Mouse (Mus musculus) embryonic facial prominence, embryonic 11.5 days (tissue): ENCODE measurements around the gene Foxn3. TPM values are rescaled to one million over a fixed set of nuclear protein-coding genes. Genes with fewer than 3 reads are reported as not detected.

ENCODE experiments used
- ATAC-seq: fragments of 200-750 bp; cut with Nextera tagmentation; replicated peaks from 2 replicates; pipeline ENCODE4 v1.8.0; 2017; ENCODE audit warnings: low read depth; ENCODE audit not compliant: insufficient number of reproducible peaks, low FRiP score, low TSS enrichment
- DNase-seq: peaks from one replicate; pipeline ENCODE4 v3.0.0-alpha.2; 2015; ENCODE audit warnings: low spot score
- H3K27ac ChIP-seq: fragments of 300-500 bp; sonication (generic); replicated peaks from 2 replicates; pipeline ENCODE4 v1.5.1; 2014; ENCODE audit warnings: mild to moderate bottlenecking, low read depth, low read length, control low read depth
- H3K27me3 ChIP-seq: fragments of 300-500 bp; sonication (generic); 2 replicates; pipeline ENCODE4 v1.6.1; 2014; ENCODE audit warnings: mild to moderate bottlenecking, low read length, moderate library complexity, mixed read lengths; ENCODE audit not compliant: control insufficient read depth, insufficient read depth
- H3K36me3 ChIP-seq: fragments of 300-500 bp; sonication (generic); replicated peaks from 2 replicates; pipeline ENCODE4 v1.6.1; 2014; ENCODE audit warnings: low read depth, mild to moderate bottlenecking, low read length, moderate library complexity, mixed read lengths; ENCODE audit not compliant: control insufficient read depth, insufficient read depth
- H3K4me1 ChIP-seq: fragments of 300-500 bp; sonication (generic); 2 replicates; pipeline ENCODE4 v1.6.1; 2014; ENCODE audit warnings: low read length, mixed read lengths; ENCODE audit not compliant: control insufficient read depth, insufficient read depth
- H3K4me2 ChIP-seq: fragments of 300-500 bp; sonication (generic); 2 replicates; pipeline ENCODE4 v1.6.1; 2014; ENCODE audit warnings: low read depth, mild to moderate bottlenecking, control low read depth, low read length, moderate library complexity
- H3K4me3 ChIP-seq: fragments of 300-500 bp; sonication (generic); 2 replicates; pipeline ENCODE4 v1.5.1; 2014; ENCODE audit warnings: low read depth, low read length, control low read depth
- H3K9ac ChIP-seq: fragments of 300-500 bp; sonication (generic); replicated peaks from 2 replicates; pipeline ENCODE4 v1.6.1; 2014; ENCODE audit warnings: mild to moderate bottlenecking, control low read depth, low read length
- H3K9me3 ChIP-seq: fragments of 300-500 bp; sonication (generic); replicated peaks from 2 replicates; pipeline ENCODE4 v1.6.1; 2016; ENCODE audit warnings: mild to moderate bottlenecking, low read length, inconsistent platforms, mixed read lengths; ENCODE audit not compliant: control insufficient read depth
- WGBS: fragments of 180-500 bp; shearing (Covaris S2); extraction: QIAGEN DNeasy Blood & Tissue Kit; methylation state at CpG from one replicate; pipeline ENCODE4 v1.1.7; 2014; 5-methylcytosine and 5-hydroxymethylcytosine counted together
- polyA plus RNA-seq: library from polyadenylated mRNA; unstranded; fragments of >200 nt; fragmentation: Nextera tagmentation; extraction: Ambion mirVana; gene quantifications from 2 replicates; pipeline ENCODE4 v1.2.1, GENCODE M21; 2014

Foxn3 gene
- polyA plus RNA-seq, 1 experiment from 2014 or later, result 80.5 TPM

GRCm38 (mm10) chr12:99373584-99373983, 189.8 kb downstream of the Foxn3 start:
- WGBS, result 85% methylated on average over 4 of the region's 4 CpGs
- H3K4me2 ChIP-seq, result no peak overlapping the region
- no peaks in the 10 kb centered on the region; the same call in 1 of the 2 replicates for H3K4me1 ChIP-seq
- DNase-seq (no peak), ATAC-seq (no peak)
- H3K9ac ChIP-seq, result no peak overlapping the region
- no peaks in the 10 kb centered on the region for H3K9me3 ChIP-seq
- H3K27me3 ChIP-seq, result no peaks in the 10 kb centered on the region
- H3K36me3 ChIP-seq, result peaks cover 3% of the 10 kb centered on the region; the same call in 1 of the 2 replicates
- H3K4me3 ChIP-seq, result no peak overlapping the region
- H3K27ac ChIP-seq, result no peak overlapping the region

GRCm38 (mm10) chr12:99371500-99371899, 191.9 kb downstream of the Foxn3 start:
- Histone ChIP-seq H3K4me3 (no peak overlapping the region), H3K4me1 (no peaks in the 10 kb centered on the region; the same call in 1 of the 2 replicates), H3K27ac (no peak overlapping the region), H3K9me3 (no peaks in the 10 kb centered on the region), H3K27me3 (no peaks in the 10 kb centered on the region), H3K4me2 (no peak overlapping the region), H3K9ac (no peak overlapping the region), H3K36me3 (peaks cover 3% of the 10 kb centered on the region; the same call in 1 of the 2 replicates)
- no peak for ATAC-seq
- DNase-seq, result no peak
- 69% methylated on average over 5 of the region's 5 CpGs for WGBS

GRCm38 (mm10) chr12:99368251-99368650, 195.1 kb downstream of the Foxn3 start:
- DNase-seq (no peak), ATAC-seq (0 out of 2 replicates have a peak, but pooled peaks have one; percentile 37)
- H3K9ac ChIP-seq, result no peak overlapping the region
- no peaks in the 10 kb centered on the region for H3K36me3 ChIP-seq
- H3K27me3 ChIP-seq, result no peaks in the 10 kb centered on the region
- H3K9me3 ChIP-seq, result no peaks in the 10 kb centered on the region
- no peak overlapping the region for H3K4me3 ChIP-seq
- H3K4me2 ChIP-seq, result no peak overlapping the region
- 90% methylated on average over 10 of the region's 10 CpGs for WGBS
- H3K27ac ChIP-seq, result no peak overlapping the region
- H3K4me1 ChIP-seq, result no peaks in the 10 kb centered on the region; the same call in 1 of the 2 replicates

- no peak overlapping the region for H3K4me3 ChIP-seq
- DNase-seq (no peak), ATAC-seq (no peak)
- H3K27ac ChIP-seq, result no peak overlapping the region
- no peaks in the 10 kb centered on the region for H3K9me3 ChIP-seq
- no peak overlapping the region for H3K9ac ChIP-seq
- H3K36me3 ChIP-seq, result no peaks in the 10 kb centered on the region
- 74% methylated on average over 9 of the region's 9 CpGs for WGBS
- H3K4me1 ChIP-seq, result no peaks in the 10 kb centered on the region; the same call in 1 of the 2 replicates
- no peaks in the 10 kb centered on the region for H3K27me3 ChIP-seq
- no peak overlapping the region for H3K4me2 ChIP-seq
Observed at GRCm38 (mm10) chr12:99365999-99366398, 197.4 kb downstream of the Foxn3 start.

- no peak overlapping the region for H3K27ac ChIP-seq
- no peak overlapping the region for H3K9ac ChIP-seq
- ATAC-seq, result no peak
- no peaks in the 10 kb centered on the region for H3K27me3 ChIP-seq
- H3K9me3 ChIP-seq, result no peaks in the 10 kb centered on the region
- 89% methylated on average over 6 of the region's 6 CpGs for WGBS
- H3K4me2 ChIP-seq, result no peak overlapping the region
- DNase-seq, result no peak
- H3K36me3 ChIP-seq, result no peaks in the 10 kb centered on the region
- H3K4me1 ChIP-seq, result no peaks in the 10 kb centered on the region; the same call in 1 of the 2 replicates
- no peak overlapping the region for H3K4me3 ChIP-seq
Observed at GRCm38 (mm10) chr12:99364201-99364600, 199.2 kb downstream of the Foxn3 start.

GRCm38 (mm10) chr12:99363024-99363423, 200.4 kb downstream of the Foxn3 start:
- no peaks in the 10 kb centered on the region for H3K9me3 ChIP-seq
- H3K27ac ChIP-seq, result no peak overlapping the region
- DNase-seq (no peak), ATAC-seq (no peak)
- no peaks in the 10 kb centered on the region for H3K27me3 ChIP-seq
- H3K4me2 ChIP-seq, result no peak overlapping the region
- WGBS, result 85% methylated on average over 6 of the region's 6 CpGs
- no peak overlapping the region for H3K9ac ChIP-seq
- no peaks in the 10 kb centered on the region; the same call in 1 of the 2 replicates for H3K4me1 ChIP-seq
- H3K36me3 ChIP-seq, result no peaks in the 10 kb centered on the region
- H3K4me3 ChIP-seq, result no peak overlapping the region

GRCm38 (mm10) chr12:99361752-99362132, 201.6 kb downstream of the Foxn3 start:
- no peak overlapping the region for H3K27ac ChIP-seq
- no peak overlapping the region for H3K9ac ChIP-seq
- H3K9me3 ChIP-seq, result no peaks in the 10 kb centered on the region
- no peaks in the 10 kb centered on the region; the same call in 1 of the 2 replicates for H3K4me1 ChIP-seq
- no peak overlapping the region for H3K4me3 ChIP-seq
- DNase-seq, result no peak
- H3K36me3 ChIP-seq, result no peaks in the 10 kb centered on the region
- H3K27me3 ChIP-seq, result no peaks in the 10 kb centered on the region
- ATAC-seq, result no peak
- H3K4me2 ChIP-seq, result no peak overlapping the region
- 59% methylated on average over 5 of the region's 5 CpGs for WGBS

- no peaks in the 10 kb centered on the region for H3K9me3 ChIP-seq
- H3K4me3 ChIP-seq, result no peak overlapping the region
- H3K4me2 ChIP-seq, result no peak overlapping the region
- ATAC-seq, result no peak
- no peaks in the 10 kb centered on the region; the same call in 1 of the 2 replicates for H3K4me1 ChIP-seq
- WGBS, result 67% methylated on average over 8 of the region's 8 CpGs
- no peak overlapping the region for H3K9ac ChIP-seq
- H3K27me3 ChIP-seq, result no peaks in the 10 kb centered on the region
- DNase-seq, result no peak
- 0 out of 2 replicates have a peak overlapping the region, but pooled peaks have one; percentile 10 for H3K27ac ChIP-seq
- no peaks in the 10 kb centered on the region for H3K36me3 ChIP-seq
Observed at GRCm38 (mm10) chr12:99360958-99361751, 202.2 kb downstream of the Foxn3 start.
